Comparison of ENCODE assay signal across 20 mouse cellular contexts in the genomic region with DNA sequence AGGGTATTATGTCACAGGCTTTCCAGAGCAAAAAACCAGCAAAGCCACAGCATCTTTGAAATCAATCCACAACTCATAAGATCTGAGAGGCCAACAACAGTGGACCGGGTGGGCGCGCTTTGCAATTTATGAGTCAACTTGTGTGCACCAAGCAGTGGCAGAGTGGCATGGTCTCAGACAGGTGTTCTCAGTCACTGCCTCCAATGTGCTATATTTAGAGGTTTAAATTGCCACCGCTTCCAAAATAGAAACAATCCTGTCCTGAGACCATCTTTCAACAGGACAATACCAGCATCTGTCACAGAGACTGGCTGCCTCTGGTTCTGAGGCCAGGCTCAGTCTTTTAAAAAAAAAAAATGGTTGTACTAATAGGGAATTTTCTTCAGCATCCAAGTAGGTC. TPM values are rescaled to one million over a fixed set of nuclear protein-coding genes. Genes with fewer than 3 reads are reported as not detected.
DNase-seq lines count a peak whose midpoint lies in the region; ATAC-seq and TF ChIP-seq lines count a peak whose summit lies in the region.
"Had no signal": no experiment of that assay in that cellular context is flagged by ENCODE, and none has a peak within 500 bp of the region (broad histone marks: within the 10 kb centered on the region; RNA-seq: fewer than 3 reads in every experiment).

No protein-coding gene starts in this region.

- TF ChIP-seq CTCF in heart, adult 2 months (IDR thresholded peaks at IDR 0.05) = no peak
- TF ChIP-seq CTCF in heart, postnatal 0 days (IDR thresholded peaks at IDR 0.05; ENCODE audit: low read depth) = no peak
- TF ChIP-seq CTCF in brain, embryonic 14.5 days (IDR thresholded peaks at IDR 0.05; ENCODE audit: borderline replicate concordance, extremely low read depth, insufficient read depth, insufficient read length) = no peak

- peaks cover 26 to 36% of the 10 kb centered on the region in 2 experiments for H3K4me1 ChIP-seq in heart, embryonic 14.5 days (ENCODE audit: control insufficient read depth in 2 of 2, insufficient read depth in 2 of 2, low read length in 2 of 2)
- H3K4me1 ChIP-seq in heart, adult 2 months (ENCODE audit: control insufficient read depth, insufficient read depth, low read length) = no peaks in the 10 kb centered on the region
- H3K4me1 ChIP-seq in heart, postnatal 0 days (ENCODE audit: control insufficient read depth, insufficient read depth) = no peaks in the 10 kb centered on the region; the same call in 1 of the 2 replicates
- H3K4me1 ChIP-seq: forebrain, embryonic 15.5 days had no signal

- H3K4me2 ChIP-seq in heart, embryonic 14.5 days (ENCODE audit: low read length) = 0 out of 2 replicates have a peak overlapping the region, but pooled peaks have one; percentile 6
- no peak overlapping the region for H3K4me2 ChIP-seq in heart, postnatal 0 days (ENCODE audit: low read depth, low read length)
- H3K4me2 ChIP-seq: embryonic facial prominence, embryonic 12.5 days; forebrain, embryonic 13.5 days; forebrain, embryonic 15.5 days had no signal

- H3K36me3 ChIP-seq in heart, embryonic 14.5 days (ENCODE audit: control insufficient read depth, insufficient read depth, low read length) = no peaks in the 10 kb centered on the region
- no peaks in the 10 kb centered on the region for H3K36me3 ChIP-seq in heart, adult 2 months (ENCODE audit: control insufficient read depth, insufficient read depth, low read length)
- H3K36me3 ChIP-seq in heart, postnatal 0 days (replicated peaks; ENCODE audit: control insufficient read depth, insufficient read depth, low read length) = no peaks in the 10 kb centered on the region
- H3K36me3 ChIP-seq: embryonic facial prominence, embryonic 10.5 days; embryonic facial prominence, embryonic 12.5 days had no signal

- TF ChIP-seq EP300 in heart, adult 2 months (IDR thresholded peaks at IDR 0.05; ENCODE audit: insufficient read depth, low read depth, low read length) = no peak
- no peak for TF ChIP-seq EP300 in heart, postnatal 0 days (IDR thresholded peaks at IDR 0.05; ENCODE audit: low read depth)

- no peak for ATAC-seq in heart, embryonic 14.5 days (ENCODE audit: insufficient number of reproducible peaks, insufficient read depth, low FRiP score, low read depth)
- no peak for ATAC-seq in heart, postnatal 0 days (ENCODE audit: insufficient read depth, low read depth)
- ATAC-seq: forebrain, embryonic 13.5 days; forebrain, embryonic 15.5 days had no signal

- DNase-seq in heart, adult 2 months = no peak
- peak; percentile 24 for DNase-seq in heart, postnatal 0 days (ENCODE audit: low spot score)
- DNase-seq in heart, postnatal 25 days (ENCODE audit: low spot score) = no peak
- peak; percentile 17 for DNase-seq in brain, embryonic 14.5 days (ENCODE audit: low read depth)
- no peak for DNase-seq in right cerebral cortex, postnatal 36 days (ENCODE audit: low spot score in 2 of 2)
- DNase-seq: adrenal gland, adult 2 months; adrenal gland, postnatal 10 days; adrenal gland, postnatal 25 days; cerebellum, adult 11-12 months; cerebellum, adult 2 months; cerebellum, adult 9-10 months; cerebellum, postnatal 10 days; cerebellum, postnatal 25 days had no signal

- H3K79me2 ChIP-seq in heart, adult 2 months (replicated peaks; ENCODE audit: control insufficient read depth, insufficient read depth, low read length) = no peaks in the 10 kb centered on the region

- 43% methylated on average over 4 of the region's 4 CpGs for WGBS in heart, embryonic 14.5 days
- 66% methylated on average over 4 of the region's 4 CpGs for WGBS in heart, adult 2 months
- WGBS in heart, postnatal 0 days = 46% methylated on average over 4 of the region's 4 CpGs

- intact Hi-C loops in heart, adult 2 months (cut with DNase I) = loop anchor here (10.0 kb wide), 1 partner anchor 181 kb away; no protein-coding TSS in a partner anchor
- intact Hi-C loops in heart, postnatal 25 days (cut with DNase I) = loop anchor here (5.0 kb wide), 1 partner anchor 674 kb away; no protein-coding TSS in a partner anchor

- TF ChIP-seq POLR2A in heart, adult 2 months (IDR thresholded peaks at IDR 0.05; ENCODE audit: insufficient read depth, low read depth, low read length) = no peak
- no peak for TF ChIP-seq POLR2A in brain, embryonic 14.5 days (IDR thresholded peaks at IDR 0.05; ENCODE audit: borderline replicate concordance, extremely low read depth, insufficient read depth, insufficient read length, poor library complexity, severe bottlenecking)

- H3K9ac ChIP-seq in heart, embryonic 14.5 days (ENCODE audit: low read length) = peak overlapping the region; percentile 11; the same call in 1 of the 2 replicates
- no peak overlapping the region for H3K9ac ChIP-seq in heart, adult 2 months (ENCODE audit: low read depth, low read length)
- no peak overlapping the region for H3K9ac ChIP-seq in heart, postnatal 0 days (replicated peaks; ENCODE audit: low read depth, low read length)
- H3K9ac ChIP-seq: embryonic facial prominence, embryonic 12.5 days; forebrain, embryonic 13.5 days; forebrain, embryonic 15.5 days had no signal

- no peaks in the 10 kb centered on the region for H3K27me3 ChIP-seq in heart, embryonic 14.5 days (ENCODE audit: control insufficient read depth, insufficient read depth, low read length)
- no peaks in the 10 kb centered on the region for H3K27me3 ChIP-seq in heart, adult 2 months (ENCODE audit: control insufficient read depth, insufficient read depth, low read length)
- H3K27me3 ChIP-seq in heart, postnatal 0 days (ENCODE audit: control insufficient read depth, insufficient read depth, low read length) = no peaks in the 10 kb centered on the region
- H3K27me3 ChIP-seq: embryonic facial prominence, embryonic 12.5 days; forebrain, embryonic 13.5 days; forebrain, embryonic 15.5 days had no signal

- no peak overlapping the region for H3K4me3 ChIP-seq in heart, embryonic 14.5 days (ENCODE audit: control insufficient read depth in 1 of 2, insufficient read depth in 1 of 2, low read depth in 1 of 2, low read length in 2 of 2)
- no peak overlapping the region for H3K4me3 ChIP-seq in heart, adult 2 months
- no peak overlapping the region for H3K4me3 ChIP-seq in heart, postnatal 0 days (ENCODE audit: low read depth, low read length)
- H3K4me3 ChIP-seq: embryonic facial prominence, embryonic 10.5 days; embryonic facial prominence, embryonic 12.5 days; forebrain, embryonic 13.5 days; forebrain, embryonic 15.5 days had no signal

- no peaks in the 10 kb centered on the region for H3K9me3 ChIP-seq in heart, embryonic 14.5 days (ENCODE audit: control insufficient read depth, low read length)
- no peaks in the 10 kb centered on the region for H3K9me3 ChIP-seq in heart, postnatal 0 days (replicated peaks; ENCODE audit: control insufficient read depth, low read length)
- H3K9me3 ChIP-seq: embryonic facial prominence, embryonic 10.5 days; embryonic facial prominence, embryonic 12.5 days; forebrain, embryonic 13.5 days; forebrain, embryonic 15.5 days had no signal

- H3K27ac ChIP-seq in heart, embryonic 14.5 days (replicated peaks in 1 of 2; ENCODE audit: control insufficient read depth in 1 of 2, insufficient read depth in 1 of 2, low read depth in 2 of 2, low read length in 2 of 2) = no peak overlapping the region; a peak in 1 of 4 replicates
- no peak overlapping the region for H3K27ac ChIP-seq in heart, adult 2 months
- H3K27ac ChIP-seq in heart, postnatal 0 days (ENCODE audit: low read depth) = no peak overlapping the region
- H3K27ac ChIP-seq: embryonic facial prominence, embryonic 10.5 days; embryonic facial prominence, embryonic 12.5 days; forebrain, embryonic 13.5 days; forebrain, embryonic 15.5 days had no signal

RNA-seq across cellular contexts. Expression of a gene that starts 42.0 kb away (rescaled TPM):
- polyA plus RNA-seq in heart, embryonic 14.5 days (2014; fragmentation: Nextera tagmentation; extraction: Ambion mirVana) = 0.11 TPM in 1 of 2 replicates, not detected in the other
- total RNA-seq in heart, adult 2 months (2021) = under 1 TPM; 0.34 to 0.36 TPM
- 0.79 and 0.86 TPM in 2 replicates for polyA plus RNA-seq in heart, adult 2 months (2012; rRNA removed)
- total RNA-seq in heart, postnatal 0 days (2014; rRNA removed; ENCODE audit: low replicate concordance) = 0.04 and 0.12 TPM in 2 replicates
- 0.16 and 0.22 TPM in 2 replicates for polyA plus RNA-seq in heart, postnatal 0 days (2015; fragmentation: Nextera tagmentation; extraction: Ambion mirVana)
- total RNA-seq in heart, postnatal 25 days (2021) = under 1 TPM; 0.44 to 0.50 TPM
- 11.8 and 13.7 TPM in 2 replicates for polyA plus RNA-seq in brain, embryonic 14.5 days (2012; rRNA removed)
- total RNA-seq: MEL had no signal
- polyA plus RNA-seq: C2C12 had no signal

RNA-seq across cellular contexts. Expression of a gene that starts 54.1 kb away (rescaled TPM):
- 0.04 and 0.13 TPM in 2 replicates for polyA plus RNA-seq in heart, embryonic 14.5 days (2014; fragmentation: Nextera tagmentation; extraction: Ambion mirVana)
- 1 to 10 TPM in 1 of 2 experiments, under 1 TPM in 1; 0.66 to 1.1 TPM for total RNA-seq in heart, adult 2 months (2021)
- 0.50 and 0.51 TPM in 2 replicates for polyA plus RNA-seq in heart, adult 2 months (2012; rRNA removed)
- total RNA-seq in heart, postnatal 0 days (2014; rRNA removed; ENCODE audit: low replicate concordance) = 0.34 and 1.2 TPM in 2 replicates
- polyA plus RNA-seq in heart, postnatal 0 days (2015; fragmentation: Nextera tagmentation; extraction: Ambion mirVana) = 0.07 and 0.14 TPM in 2 replicates
- under 1 TPM; 0.60 to 0.73 TPM for total RNA-seq in heart, postnatal 25 days (2021)
- 0.49 and 0.82 TPM in 2 replicates for polyA plus RNA-seq in brain, embryonic 14.5 days (2012; rRNA removed)
- total RNA-seq: MEL had no signal
- polyA plus RNA-seq: C2C12 had no signal

Comparison
In these comparisons a context has a peak if more than half of its experiments do, and no peak if none do; other contexts are left out.
1. DNase-seq: peak in heart, postnatal 0 days (single experiment) and brain, embryonic 14.5 days (single experiment); none in heart, adult 2 months (0 of 2), heart, postnatal 25 days (single experiment) and right cerebral cortex, postnatal 36 days (0 of 2).